Mouse (Mus musculus) intestine, postnatal 0 days (tissue): Measurements from ENCODE around the gene Olfr693. TPM values are rescaled to one million over a fixed set of nuclear protein-coding genes. Genes with fewer than 3 reads are reported as not detected.
"Not testable (repeated sequence)": the region's sequence is repeated elsewhere in the genome, so short reads cannot be mapped to it uniquely, and the experiment has no call there.

ENCODE experiments used
- ATAC-seq: fragments of 200-750 bp; cut with Nextera tagmentation; 2 replicates; pipeline ENCODE4 v1.8.0; 2017; ENCODE audit warnings: mild to moderate bottlenecking, moderate TSS enrichment, moderate library complexity
- H3K27ac ChIP-seq: fragments of 300-500 bp; sonication (generic); 2 replicates; pipeline ENCODE4 v1.5.1; 2014; ENCODE audit warnings: mild to moderate bottlenecking, low read depth, low read length, moderate library complexity
- H3K27me3 ChIP-seq: fragments of 300-500 bp; sonication (generic); replicated peaks from 2 replicates; pipeline ENCODE4 v1.6.1; 2014; ENCODE audit warnings: low read length, mixed read lengths; ENCODE audit not compliant: control insufficient read depth, insufficient read depth
- H3K36me3 ChIP-seq: fragments of 300-500 bp; sonication (generic); 2 replicates; pipeline ENCODE4 v1.6.1; 2014; ENCODE audit warnings: mild to moderate bottlenecking, moderate library complexity; ENCODE audit not compliant: control insufficient read depth, insufficient read depth
- H3K4me1 ChIP-seq: fragments of 300-500 bp; sonication (generic); replicated peaks from 2 replicates; pipeline ENCODE4 v1.6.1; 2014; ENCODE audit warnings: antibody characterized with exemption, low read length, mixed read lengths; ENCODE audit not compliant: control insufficient read depth, insufficient read depth
- H3K4me2 ChIP-seq: fragments of 300-500 bp; sonication (generic); replicated peaks from 2 replicates; pipeline ENCODE4 v1.6.1; 2014; ENCODE audit warnings: low read depth, mild to moderate bottlenecking, moderate library complexity
- H3K4me3 ChIP-seq: fragments of 300-500 bp; sonication (generic); 2 replicates; pipeline ENCODE4 v1.5.1; 2014; ENCODE audit warnings: low read depth, low read length
- H3K9ac ChIP-seq: fragments of 300-500 bp; sonication (generic); 2 replicates; pipeline ENCODE4 v1.6.1; 2014; ENCODE audit warnings: mild to moderate bottlenecking, low read depth, low read length
- H3K9me3 ChIP-seq: fragments of 300-500 bp; sonication (generic); 2 replicates; pipeline ENCODE4 v1.6.1; 2016; ENCODE audit warnings: mixed run types; ENCODE audit not compliant: control insufficient read depth
- CTCF ChIP-seq: sonication (generic); IDR thresholded peaks from 2 replicates; pipeline ENCODE4 v1.5.1; 2016; ENCODE audit warnings: low read depth, mild to moderate bottlenecking, control low read depth, antibody characterized with exemption, moderate library complexity
- WGBS: fragments of 180-500 bp; shearing (Covaris S2); extraction: QIAGEN DNeasy Blood & Tissue Kit; methylation state at CpG from one replicate; pipeline ENCODE4 v1.1.7; 2014; 5-methylcytosine and 5-hydroxymethylcytosine counted together
- polyA plus RNA-seq: library from polyadenylated mRNA; unstranded; fragments of >200 nt; fragmentation: Nextera tagmentation; extraction: Ambion mirVana; gene quantifications from 2 replicates; pipeline ENCODE4 v1.2.1, GENCODE M21; 2015

Olfr693 gene
- not detected in 2 replicates for polyA plus RNA-seq

- no peak for TF ChIP-seq CTCF
Measured at GRCm38 (mm10) chr7:106680484-106680883, at the start of gene Olfr693. Gene Olfr693 (minus strand): TSS chr7:106680584.

GRCm38 (mm10) chr7:106725654-106726053 is 45.3 kb upstream of the Olfr693 start:
- ATAC-seq, H3K36me3 ChIP-seq, H3K4me3 ChIP-seq, H3K4me2 ChIP-seq, H3K4me1 ChIP-seq, H3K27me3 ChIP-seq, H3K27ac ChIP-seq, H3K9ac ChIP-seq, H3K9me3 ChIP-seq: not testable (repeated sequence)
- WGBS, result 80% methylated on average over 2 of the region's 2 CpGs

More at GRCm38 (mm10) chr7:106680484-106680883, at the start of gene Olfr693:
- Histone ChIP-seq H3K4me2 (no peak within 1 kb of the TSS), H3K9me3 (no peaks in the 10 kb centered on the region), H3K27me3 (no peaks in the 10 kb centered on the region), H3K36me3 (no peaks in the 10 kb centered on the region), H3K4me3 (no peak within 1 kb of the TSS), H3K9ac (no peak within 1 kb of the TSS), H3K4me1 (no peaks in the 10 kb centered on the region), H3K27ac (no peak within 1 kb of the TSS)
- no peak for ATAC-seq

GRCm38 (mm10) chr7:106716296-106716695 is 35.9 kb upstream of the Olfr693 start, which contains the start of gene Olfr695:
Gene Olfr695 (minus strand): TSS chr7:106716396.
- Histone ChIP-seq H3K9me3 (no peaks in the 10 kb centered on the region), H3K27ac (no peak within 1 kb of the TSS), H3K4me1 (no peaks in the 10 kb centered on the region), H3K36me3 (no peaks in the 10 kb centered on the region), H3K4me2 (no peak within 1 kb of the TSS), H3K27me3 (no peaks in the 10 kb centered on the region), H3K4me3 (no peak within 1 kb of the TSS), H3K9ac (no peak within 1 kb of the TSS)
- ATAC-seq, result no peak
- TF ChIP-seq CTCF, result no peak

GRCm38 (mm10) chr7:106711463-106711862 is 31.1 kb upstream of the Olfr693 start:
- no peak for TF ChIP-seq CTCF
- WGBS, result 88% methylated on average over 6 of the region's 6 CpGs
- Histone ChIP-seq H3K36me3 (no peaks in the 10 kb centered on the region), H3K9ac (no peak overlapping the region), H3K27me3 (no peaks in the 10 kb centered on the region), H3K27ac (no peak overlapping the region), H3K4me3 (no peak overlapping the region), H3K4me1 (no peaks in the 10 kb centered on the region), H3K9me3 (no peaks in the 10 kb centered on the region), H3K4me2 (no peak overlapping the region)
- no peak for ATAC-seq

- ATAC-seq, H3K4me3 ChIP-seq, H3K4me1 ChIP-seq, H3K9me3 ChIP-seq, H3K27me3 ChIP-seq, H3K36me3 ChIP-seq, H3K4me2 ChIP-seq, H3K9ac ChIP-seq, H3K27ac ChIP-seq: not testable (repeated sequence)
- WGBS, result 91% methylated on average over 10 of the region's 10 CpGs
Measured at GRCm38 (mm10) chr7:106707705-106708104, 27.3 kb upstream of the Olfr693 start.

- H3K27me3 ChIP-seq, result no peaks in the 10 kb centered on the region
- no peak overlapping the region for H3K9ac ChIP-seq
- no peak for ATAC-seq
- H3K4me1 ChIP-seq, result no peaks in the 10 kb centered on the region
- no peak for TF ChIP-seq CTCF
- no peak overlapping the region for H3K4me2 ChIP-seq
- H3K4me3 ChIP-seq, result no peak overlapping the region
- 86% methylated on average over 1 of the region's 1 CpGs for WGBS
- no peaks in the 10 kb centered on the region for H3K36me3 ChIP-seq
- H3K27ac ChIP-seq, result no peak overlapping the region
- H3K9me3 ChIP-seq, result no peaks in the 10 kb centered on the region
Measured at GRCm38 (mm10) chr7:106696891-106697290, 16.5 kb upstream of the Olfr693 start.

- H3K9ac ChIP-seq, result no peak overlapping the region
- no peaks in the 10 kb centered on the region for H3K36me3 ChIP-seq
- WGBS, result 83% methylated on average over 3 of the region's 3 CpGs
- no peak for ATAC-seq
- H3K27me3 ChIP-seq, result no peaks in the 10 kb centered on the region
- no peak overlapping the region for H3K27ac ChIP-seq
- no peak overlapping the region for H3K4me2 ChIP-seq
- H3K4me1 ChIP-seq, result no peaks in the 10 kb centered on the region
- no peaks in the 10 kb centered on the region for H3K9me3 ChIP-seq
- no peak for TF ChIP-seq CTCF
- H3K4me3 ChIP-seq, result no peak overlapping the region
Measured at GRCm38 (mm10) chr7:106692976-106693375, 12.6 kb upstream of the Olfr693 start.
